Mouse (Mus musculus): ENCODE measurements around the gene Lrmda. TPM values are rescaled to one million over a fixed set of nuclear protein-coding genes. Genes with fewer than 3 reads are reported as not detected.

The Lrmda gene
- polyA plus RNA-seq, 1 experiment from 2014 or later, result 0.23 TPM

DNA sequence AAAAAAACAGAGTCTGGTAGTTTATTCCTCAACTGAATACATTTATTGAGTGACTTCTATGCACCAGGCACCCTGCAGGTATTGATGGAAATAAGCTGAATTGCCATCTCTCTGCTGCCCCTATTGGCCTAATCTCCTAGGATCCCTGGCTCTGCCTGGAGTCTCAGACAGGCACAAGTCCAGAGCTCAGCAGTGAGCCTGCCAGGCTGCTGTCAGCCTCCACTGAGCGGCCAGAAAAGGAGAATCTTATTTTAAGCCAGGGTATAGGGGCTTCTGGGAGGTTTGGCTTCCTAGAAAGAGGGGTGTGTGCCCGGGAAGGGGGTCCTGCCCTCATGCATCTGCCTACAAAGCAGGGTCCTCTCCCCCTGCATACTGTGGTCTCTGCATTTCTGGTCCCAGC, 1.4 kb downstream of the Lrmda start:
- Histone ChIP-seq H3K9me3 (no peaks in the 10 kb centered on the region), H3K4me2 (replicated peaks) (no peak overlapping the region), H3K9ac (replicated peaks) (no peak overlapping the region), H3K27ac (no peak overlapping the region), H3K36me3 (no peaks in the 10 kb centered on the region), H3K27me3 (peaks cover 41% of the 10 kb centered on the region), H3K4me3 (replicated peaks) (no peak overlapping the region), H3K4me1 (replicated peaks) (peaks cover 12% of the 10 kb centered on the region)
- ATAC-seq, result 0 out of 2 replicates have a peak, but pooled peaks have one; percentile 30
- WGBS, result 10% methylated on average over 2 of the region's 2 CpGs

DNA sequence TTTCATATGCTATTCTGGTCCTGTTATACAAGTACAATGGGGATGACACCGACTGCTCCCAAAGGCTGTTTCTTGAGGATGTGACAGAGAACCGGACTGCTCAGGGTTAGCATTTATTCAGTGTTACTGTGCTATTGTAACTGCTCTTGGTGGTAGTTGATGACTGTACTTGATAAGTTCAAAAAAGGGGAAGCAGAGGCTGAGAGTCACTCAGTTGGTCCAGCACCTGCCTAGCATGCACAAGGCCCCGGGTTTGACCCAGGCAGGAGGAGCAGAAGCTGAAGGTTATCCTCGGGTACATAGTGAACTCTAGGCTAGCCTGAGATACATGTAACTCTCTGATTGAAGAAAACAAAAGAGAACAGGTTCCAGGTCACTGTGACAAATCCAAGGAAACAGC, 4.0 kb downstream of the Lrmda start:
- Histone ChIP-seq H3K4me1 (replicated peaks) (peaks cover 12% of the 10 kb centered on the region), H3K27me3 (peaks cover 20% of the 10 kb centered on the region)
- no peak for ATAC-seq

DNA sequence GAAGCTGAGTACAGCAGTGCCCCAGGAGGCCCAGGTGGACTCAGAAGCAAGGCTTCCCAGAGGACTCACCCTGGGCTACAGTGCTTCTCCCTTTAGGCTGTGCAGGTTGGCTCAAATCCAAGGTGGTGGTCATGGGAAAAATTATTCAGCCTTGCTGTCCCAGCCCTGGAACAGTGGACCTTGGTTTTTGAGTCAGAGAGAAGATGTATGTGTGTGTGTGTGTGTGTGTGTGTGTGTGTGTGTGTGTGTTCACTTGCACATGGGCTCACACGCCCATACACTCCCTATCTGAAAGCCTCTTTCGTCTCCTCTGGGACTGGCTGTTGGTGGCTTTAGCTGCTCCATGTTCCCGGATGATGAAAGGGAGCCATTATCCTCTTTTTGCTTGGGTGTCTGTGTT, 16.4 kb downstream of the Lrmda start:
- no peaks in the 10 kb centered on the region for H3K36me3 ChIP-seq
- no peak overlapping the region for H3K27ac ChIP-seq
- H3K9me3 ChIP-seq, result no peaks in the 10 kb centered on the region
- peak; percentile 74 for ATAC-seq
- H3K27me3 ChIP-seq, result peaks cover 28% of the 10 kb centered on the region
- WGBS, result 10% methylated on average over 3 of the region's 3 CpGs
- H3K4me1 ChIP-seq (replicated peaks), result peaks cover 33% of the 10 kb centered on the region
- 0 out of 2 replicates have a peak overlapping the region, but pooled peaks have one; percentile 19 for H3K4me2 ChIP-seq (replicated peaks)
- no peak overlapping the region for H3K4me3 ChIP-seq (replicated peaks)
- H3K9ac ChIP-seq (replicated peaks), result no peak overlapping the region

More for the DNA sequence above, 4.0 kb downstream of the Lrmda start:
- Histone ChIP-seq H3K36me3 (no peaks in the 10 kb centered on the region), H3K27ac (no peak overlapping the region), H3K4me3 (replicated peaks) (no peak overlapping the region), H3K9ac (replicated peaks) (no peak overlapping the region), H3K4me2 (replicated peaks) (no peak overlapping the region), H3K9me3 (no peaks in the 10 kb centered on the region)
- WGBS, result 74% methylated on average over 4 of the region's 4 CpGs

DNA sequence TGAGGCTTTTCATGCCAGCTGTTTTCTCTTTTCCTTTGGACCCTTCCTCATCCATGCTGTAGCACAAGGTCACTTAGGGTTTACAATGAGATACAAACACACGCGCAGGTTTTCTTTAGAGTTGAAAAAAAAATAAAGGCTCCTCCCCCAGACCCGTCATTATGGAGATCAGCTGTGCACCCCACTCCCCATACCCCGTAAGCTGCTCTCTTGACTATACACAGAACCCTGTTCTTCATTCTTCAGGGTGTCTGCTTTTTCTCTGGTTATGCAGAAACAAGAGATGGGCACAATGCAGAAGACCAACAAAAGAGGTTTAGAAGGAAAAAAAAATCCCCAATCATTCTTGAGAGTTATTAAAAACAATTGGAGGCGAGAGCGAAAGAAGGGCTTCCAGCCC, 16.8 kb downstream of the Lrmda start:
- WGBS, result 22% methylated on average over 6 of the region's 6 CpGs
- Histone ChIP-seq H3K27me3 (peaks cover 31% of the 10 kb centered on the region), H3K27ac (no peak overlapping the region), H3K4me3 (replicated peaks) (no peak overlapping the region), H3K9ac (replicated peaks) (no peak overlapping the region), H3K4me1 (replicated peaks) (peaks cover 33% of the 10 kb centered on the region), H3K36me3 (no peaks in the 10 kb centered on the region), H3K4me2 (replicated peaks) (0 out of 2 replicates have a peak overlapping the region, but pooled peaks have one; percentile 19), H3K9me3 (no peaks in the 10 kb centered on the region)
- ATAC-seq, result peak; percentile 72

DNA sequence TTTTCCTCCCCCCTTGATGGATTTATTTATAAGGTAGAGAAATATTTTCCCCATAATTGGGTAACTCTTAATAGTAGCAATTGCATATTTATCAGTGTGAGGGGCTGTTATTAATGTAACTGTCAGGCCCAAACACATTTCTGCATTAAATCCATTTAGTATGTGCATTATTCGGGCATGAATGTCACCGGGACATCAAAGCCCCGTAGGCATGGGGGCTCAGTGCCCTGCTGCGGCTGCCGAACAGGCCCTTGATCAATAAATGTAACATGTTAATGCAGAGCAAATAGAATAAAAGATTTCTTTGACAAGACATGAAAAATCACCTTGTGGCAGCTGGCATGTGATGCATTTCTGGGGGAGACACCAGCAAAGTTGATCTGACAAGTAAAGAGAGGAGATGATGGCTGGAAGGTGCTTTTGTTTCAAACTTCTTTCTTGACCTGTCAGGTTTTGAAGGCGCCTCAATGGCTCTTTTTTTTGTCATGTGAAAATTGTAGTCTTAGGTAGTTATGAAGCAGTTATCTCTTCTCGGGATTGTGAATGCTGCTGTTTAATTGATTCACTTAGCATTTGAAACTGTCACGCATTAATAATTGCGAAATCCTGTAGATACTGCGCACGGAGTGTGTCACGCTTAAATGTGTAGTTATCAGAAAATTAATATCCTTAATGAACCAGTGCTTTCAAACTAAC, 17.4 kb downstream of the Lrmda start:
- Histone ChIP-seq H3K9me3 (no peaks in the 10 kb centered on the region), H3K27ac (0 out of 2 replicates have a peak overlapping the region, but pooled peaks have one; percentile 7), H3K36me3 (no peaks in the 10 kb centered on the region), H3K9ac (replicated peaks) (no peak overlapping the region), H3K4me1 (replicated peaks) (peaks cover 33% of the 10 kb centered on the region), H3K4me3 (replicated peaks) (no peak overlapping the region), H3K4me2 (replicated peaks) (peak overlapping the region; percentile 33), H3K27me3 (peaks cover 37% of the 10 kb centered on the region)
- WGBS, result 30% methylated on average over 12 of the region's 12 CpGs
- peak; percentile 63 for ATAC-seq

DNA sequence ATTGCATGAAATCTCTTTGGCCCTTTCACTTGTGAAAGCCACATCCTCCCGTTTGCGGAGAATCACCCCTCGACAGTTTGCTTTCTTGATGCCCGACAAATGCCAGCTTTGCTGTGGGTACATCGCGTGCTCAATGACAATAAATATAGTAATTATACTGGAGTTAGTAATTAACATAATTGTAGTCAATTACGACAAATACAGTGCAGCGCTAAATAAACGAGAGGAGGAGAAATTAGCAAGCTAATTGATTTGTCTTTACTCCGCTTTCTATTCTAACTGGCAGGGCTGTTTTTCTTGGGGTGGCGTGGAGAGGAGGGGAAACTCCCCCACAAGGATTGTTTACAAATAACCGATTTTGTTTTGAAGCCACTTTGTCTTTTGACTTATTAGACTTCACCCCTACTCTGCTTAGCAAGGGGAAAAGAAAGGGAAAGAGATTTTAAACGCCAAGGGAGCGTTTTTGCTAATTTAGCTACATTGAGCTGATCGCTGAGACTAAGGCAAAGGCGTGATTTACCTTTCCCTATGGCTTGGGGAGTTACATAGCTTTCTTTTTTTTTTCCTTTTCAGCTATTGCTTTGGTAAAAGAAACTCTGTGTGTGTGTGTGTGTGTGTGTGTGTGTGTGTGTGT, 18.1 kb downstream of the Lrmda start:
- whole genome bisulfite sequencing, result 42% methylated on average over 16 of the region's 16 CpGs
- peaks cover 33% of the 10 kb centered on the region for H3K4me1 ChIP-seq (replicated peaks)
- peaks cover 40% of the 10 kb centered on the region for H3K27me3 ChIP-seq
- peak overlapping the region; percentile 33 for H3K4me2 ChIP-seq (replicated peaks)
- H3K27ac ChIP-seq, result no peak overlapping the region
- no peak overlapping the region for H3K4me3 ChIP-seq (replicated peaks)
- H3K36me3 ChIP-seq, result no peaks in the 10 kb centered on the region
- H3K9me3 ChIP-seq, result no peaks in the 10 kb centered on the region
- ATAC-seq, result no peak
- 0 out of 2 replicates have a peak overlapping the region, but pooled peaks have one; percentile 15 for H3K9ac ChIP-seq (replicated peaks)

DNA sequence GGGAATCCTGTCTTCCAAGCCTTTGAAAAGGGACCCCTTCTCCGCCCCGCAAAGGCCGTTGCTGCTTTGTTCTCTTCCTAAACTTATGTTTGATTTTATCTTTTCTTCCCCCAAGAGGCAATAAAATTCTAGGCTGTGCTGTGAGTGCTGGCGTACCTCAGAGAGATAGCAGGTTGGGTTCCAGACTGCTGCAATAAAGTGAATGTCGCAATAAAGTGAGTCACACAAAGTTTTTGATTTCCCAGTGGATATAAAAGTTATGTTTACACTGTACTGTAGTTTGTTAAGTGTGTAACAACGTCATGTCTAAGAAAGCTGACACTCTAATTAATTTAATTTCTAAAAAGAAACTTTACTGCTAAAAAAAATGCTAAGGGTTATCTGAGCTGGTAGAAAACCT, 22.6 kb downstream of the Lrmda start:
- 94% methylated on average over 6 of the region's 6 CpGs for WGBS
- no peaks in the 10 kb centered on the region for H3K36me3 ChIP-seq
- no peak overlapping the region for H3K4me3 ChIP-seq (replicated peaks)
- H3K27ac ChIP-seq, result no peak overlapping the region
- no peak overlapping the region for H3K4me2 ChIP-seq (replicated peaks)
- H3K4me1 ChIP-seq (replicated peaks), result peaks cover 17% of the 10 kb centered on the region
- no peak for ATAC-seq
- H3K9ac ChIP-seq (replicated peaks), result no peak overlapping the region
- no peaks in the 10 kb centered on the region for H3K9me3 ChIP-seq
- H3K27me3 ChIP-seq, result peaks cover 33% of the 10 kb centered on the region

DNA sequence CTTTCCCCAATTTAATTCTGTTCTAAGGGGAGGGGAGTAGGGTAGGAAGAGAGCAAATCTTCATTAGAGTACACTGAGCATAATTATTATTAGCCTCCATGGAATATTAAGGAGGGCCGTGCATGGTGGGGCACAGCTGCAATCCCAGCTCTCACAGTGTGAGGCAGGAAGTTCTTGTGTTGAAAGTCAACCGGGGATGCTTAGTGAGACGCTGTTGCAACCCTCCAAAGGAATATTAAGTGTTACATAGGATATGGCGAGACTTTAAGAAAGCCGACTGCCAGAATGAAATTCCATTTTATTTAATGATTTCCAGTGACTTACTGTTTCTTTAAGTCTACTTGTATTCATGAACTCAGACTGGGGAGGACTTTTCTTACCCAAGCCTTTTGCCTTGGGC, 23.9 kb downstream of the Lrmda start:
- WGBS, result 80% methylated on average over 5 of the region's 5 CpGs
- Histone ChIP-seq H3K27me3 (peaks cover 38% of the 10 kb centered on the region), H3K4me1 (replicated peaks) (peaks cover 4% of the 10 kb centered on the region), H3K9me3 (no peaks in the 10 kb centered on the region), H3K4me3 (replicated peaks) (no peak overlapping the region), H3K9ac (replicated peaks) (no peak overlapping the region), H3K36me3 (no peaks in the 10 kb centered on the region), H3K4me2 (replicated peaks) (no peak overlapping the region), H3K27ac (no peak overlapping the region)
- no peak for ATAC-seq

DNA sequence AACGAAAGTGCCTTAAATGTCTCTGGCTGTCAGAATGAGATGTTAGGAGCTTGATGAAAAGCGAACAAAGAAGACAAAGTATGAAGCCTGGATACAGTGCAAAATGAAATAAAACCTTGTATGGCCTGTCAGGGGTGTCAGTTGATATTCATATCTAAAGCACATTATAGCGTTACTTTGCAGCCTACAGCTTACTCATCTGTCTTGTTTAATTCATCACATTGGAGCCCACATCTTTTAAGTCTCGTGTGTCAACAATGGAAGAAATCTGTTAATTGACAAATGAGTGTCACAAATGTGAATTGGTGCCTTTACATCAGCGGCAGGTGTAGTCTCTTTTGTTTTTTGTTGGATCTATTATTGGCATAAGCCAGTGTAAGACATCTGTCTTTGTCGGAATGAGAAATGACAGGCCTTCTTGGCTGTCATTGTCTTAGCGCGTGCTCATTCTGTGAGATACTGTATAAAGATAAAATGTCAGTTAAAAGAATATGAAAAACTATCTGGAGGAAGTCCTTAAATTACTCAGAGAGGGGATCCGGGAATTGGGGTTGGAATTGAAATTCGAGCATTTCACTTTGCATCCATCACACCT, 26.8 kb downstream of the Lrmda start:
- no peak overlapping the region for H3K4me2 ChIP-seq (replicated peaks)
- ATAC-seq, result no peak
- WGBS, result 74% methylated on average over 10 of the region's 10 CpGs
- no peak overlapping the region for H3K9ac ChIP-seq (replicated peaks)
- no peak overlapping the region for H3K27ac ChIP-seq
- peaks cover 17% of the 10 kb centered on the region; the same call in 1 of the 2 replicates for H3K27me3 ChIP-seq
- no peaks in the 10 kb centered on the region for H3K36me3 ChIP-seq
- H3K4me3 ChIP-seq (replicated peaks), result no peak overlapping the region
- H3K9me3 ChIP-seq, result no peaks in the 10 kb centered on the region
- H3K4me1 ChIP-seq (replicated peaks), result no peaks in the 10 kb centered on the region

DNA sequence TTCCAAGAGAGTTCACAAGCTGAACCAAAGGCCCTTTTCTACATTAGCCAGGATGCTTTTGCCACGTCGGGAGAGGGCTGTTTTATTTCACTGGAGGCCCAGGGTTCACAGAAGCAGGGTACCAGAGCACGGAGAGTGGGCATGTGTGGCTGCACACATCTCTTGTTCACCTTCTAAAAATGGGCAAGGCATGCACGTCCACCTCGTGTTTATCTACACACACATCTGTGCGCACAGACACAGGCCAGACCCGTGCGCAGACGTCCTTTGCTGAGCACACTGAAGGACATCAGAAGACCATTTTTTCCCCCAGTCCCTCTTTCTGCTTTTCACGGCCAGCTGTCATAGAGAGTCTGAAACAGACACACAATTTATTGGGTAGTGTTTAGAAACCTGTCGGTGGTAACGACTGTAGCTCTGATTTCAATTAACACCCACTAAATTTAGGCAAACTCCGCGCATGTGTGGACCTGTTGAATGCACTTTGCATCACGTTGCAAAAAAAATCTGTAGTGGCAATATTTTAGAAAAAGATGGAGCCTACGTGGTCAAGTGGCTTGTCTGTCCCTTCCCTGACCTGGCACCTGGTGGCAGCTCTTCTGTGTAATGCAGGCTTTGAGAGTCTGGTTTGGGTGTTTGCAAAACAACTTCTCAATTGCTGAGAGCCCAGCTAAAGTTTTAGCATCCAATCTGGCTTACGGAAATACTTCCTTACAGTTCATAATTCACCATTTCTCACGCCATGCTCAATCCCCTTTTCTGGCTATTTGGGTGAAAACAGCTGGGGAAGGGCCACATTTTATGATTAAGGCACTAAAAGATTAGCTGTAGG, 28.8 kb downstream of the Lrmda start:
- Histone ChIP-seq H3K4me3 (replicated peaks) (no peak overlapping the region), H3K9ac (replicated peaks) (no peak overlapping the region), H3K4me2 (replicated peaks) (no peak overlapping the region), H3K27ac (no peak overlapping the region), H3K4me1 (replicated peaks) (no peaks in the 10 kb centered on the region), H3K9me3 (no peaks in the 10 kb centered on the region), H3K36me3 (no peaks in the 10 kb centered on the region), H3K27me3 (peaks cover 6% of the 10 kb centered on the region; the same call in 1 of the 2 replicates)
- 87% methylated on average over 18 of the region's 18 CpGs for WGBS
- ATAC-seq, result no peak

DNA sequence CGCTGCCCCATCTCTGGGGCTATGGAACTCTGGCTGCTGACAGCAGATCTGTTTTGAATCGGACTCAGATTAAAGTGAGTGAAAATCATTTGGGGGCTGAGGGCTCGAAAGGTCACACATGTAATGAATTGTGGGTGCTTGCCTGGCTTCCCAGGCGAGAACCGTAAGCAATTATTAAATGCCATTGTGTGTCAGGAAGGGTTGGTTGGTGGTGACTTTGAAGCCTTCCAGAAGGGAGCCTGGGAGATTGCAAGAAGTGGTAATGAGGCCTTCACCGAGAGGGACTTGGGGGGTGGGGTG, 29.3 kb downstream of the Lrmda start:
- Histone ChIP-seq H3K4me1 (replicated peaks) (no peaks in the 10 kb centered on the region), H3K27me3 (peaks cover 6% of the 10 kb centered on the region; the same call in 1 of the 2 replicates), H3K4me3 (replicated peaks) (no peak overlapping the region), H3K36me3 (no peaks in the 10 kb centered on the region), H3K9me3 (no peaks in the 10 kb centered on the region), H3K9ac (replicated peaks) (no peak overlapping the region), H3K27ac (no peak overlapping the region), H3K4me2 (replicated peaks) (no peak overlapping the region)
- 71% methylated on average over 6 of the region's 6 CpGs for WGBS
- ATAC-seq, result no peak

DNA sequence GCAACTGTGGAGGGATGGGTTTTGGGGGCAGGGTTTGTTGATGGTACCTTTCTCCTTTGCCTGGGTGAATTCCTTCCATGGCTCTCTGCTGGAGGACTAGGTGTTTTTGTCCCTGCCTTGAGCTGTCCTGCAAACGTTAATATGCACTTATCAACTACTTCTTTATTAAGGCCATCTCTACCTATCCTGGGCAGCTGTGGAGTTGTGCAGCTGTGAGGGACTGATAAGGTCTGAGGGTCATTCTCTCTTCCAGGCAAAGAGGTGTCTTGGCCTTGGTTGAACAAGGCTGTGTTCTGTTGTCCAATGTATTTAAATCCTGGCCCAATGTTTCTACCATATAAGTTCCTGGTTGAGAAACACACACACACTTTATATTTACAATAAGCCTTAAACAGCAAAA, 29.8 kb downstream of the Lrmda start:
- peaks cover 6% of the 10 kb centered on the region; the same call in 1 of the 2 replicates for H3K27me3 ChIP-seq
- no peak overlapping the region for H3K4me2 ChIP-seq (replicated peaks)
- H3K9ac ChIP-seq (replicated peaks), result no peak overlapping the region
- 73% methylated on average over 1 of the region's 1 CpGs for WGBS
- no peak for ATAC-seq
- no peak overlapping the region for H3K27ac ChIP-seq
- H3K4me1 ChIP-seq (replicated peaks), result no peaks in the 10 kb centered on the region
- H3K36me3 ChIP-seq, result no peaks in the 10 kb centered on the region
- H3K9me3 ChIP-seq, result no peaks in the 10 kb centered on the region
- no peak overlapping the region for H3K4me3 ChIP-seq (replicated peaks)
